Mouse (Mus musculus): ENCODE results near the gene Brd1. TPM values are rescaled to one million over a fixed set of nuclear protein-coding genes. Genes with fewer than 3 reads are reported as not detected.

Brd1 gene
- polyA plus RNA-seq, 1 experiment from 2014 or later, result 26.5 TPM

- H3K4me3 ChIP-seq, result no peak overlapping the region
- H3K36me3 ChIP-seq, result peaks cover 100% of the 10 kb centered on the region
- 92% methylated on average over 5 of the region's 5 CpGs for WGBS
- no peaks in the 10 kb centered on the region for H3K9me3 ChIP-seq (replicated peaks)
- H3K27ac ChIP-seq, result no peak overlapping the region
- no peak for DNase-seq (ENCODE audit: low spot score)
- H3K27me3 ChIP-seq (ENCODE audit: low read depth, poor library complexity, severe bottlenecking), result no peaks in the 10 kb centered on the region
- no peaks in the 10 kb centered on the region for H3K4me1 ChIP-seq
Measured at GRCm38 (mm10) chr15:88699508-88699907, 34.5 kb downstream of the Brd1 start.

- no peaks in the 10 kb centered on the region for H3K27me3 ChIP-seq (ENCODE audit: low read depth, poor library complexity, severe bottlenecking)
- no peak overlapping the region for H3K27ac ChIP-seq
- H3K9me3 ChIP-seq (replicated peaks), result no peaks in the 10 kb centered on the region
- H3K4me1 ChIP-seq, result no peaks in the 10 kb centered on the region
- WGBS, result 85% methylated on average over 5 of the region's 5 CpGs
- no peak overlapping the region for H3K4me3 ChIP-seq
- no peak for DNase-seq (ENCODE audit: low spot score)
- H3K36me3 ChIP-seq, result peaks cover 100% of the 10 kb centered on the region
Measured at GRCm38 (mm10) chr15:88697586-88697985, 36.4 kb downstream of the Brd1 start.

- H3K4me1 ChIP-seq, result no peaks in the 10 kb centered on the region
- H3K27ac ChIP-seq, result no peak overlapping the region
- H3K4me3 ChIP-seq, result no peak overlapping the region
- H3K9me3 ChIP-seq (replicated peaks), result no peaks in the 10 kb centered on the region
- 95% methylated on average over 7 of the region's 7 CpGs for WGBS
- no peaks in the 10 kb centered on the region for H3K27me3 ChIP-seq (ENCODE audit: low read depth, poor library complexity, severe bottlenecking)
- DNase-seq (ENCODE audit: low spot score), result no peak
- peaks cover 100% of the 10 kb centered on the region for H3K36me3 ChIP-seq
Measured at GRCm38 (mm10) chr15:88696055-88696454, 38.0 kb downstream of the Brd1 start.

GRCm38 (mm10) chr15:88694033-88694432, 40.0 kb downstream of the Brd1 start:
- no peak overlapping the region for H3K4me3 ChIP-seq
- DNase-seq (ENCODE audit: low spot score), result no peak
- H3K4me1 ChIP-seq, result no peaks in the 10 kb centered on the region
- H3K9me3 ChIP-seq (replicated peaks), result no peaks in the 10 kb centered on the region
- H3K36me3 ChIP-seq, result peaks cover 100% of the 10 kb centered on the region
- H3K27me3 ChIP-seq (ENCODE audit: low read depth, poor library complexity, severe bottlenecking), result no peaks in the 10 kb centered on the region
- 85% methylated on average over 5 of the region's 5 CpGs for WGBS
- no peak overlapping the region for H3K27ac ChIP-seq

- Histone ChIP-seq H3K9me3 (replicated peaks) (no peaks in the 10 kb centered on the region), H3K4me1 (no peaks in the 10 kb centered on the region), H3K27me3 (ENCODE audit: low read depth, poor library complexity, severe bottlenecking) (no peaks in the 10 kb centered on the region), H3K36me3 (peaks cover 100% of the 10 kb centered on the region), H3K4me3 (no peak overlapping the region), H3K27ac (no peak overlapping the region)
- no peak for DNase-seq (ENCODE audit: low spot score)
- WGBS, result 90% methylated on average over 9 of the region's 9 CpGs
Measured at GRCm38 (mm10) chr15:88692720-88693119, 41.3 kb downstream of the Brd1 start.

- H3K36me3 ChIP-seq, result peaks cover 100% of the 10 kb centered on the region
- WGBS, result 97% methylated on average over 12 of the region's 12 CpGs
- H3K27ac ChIP-seq, result no peak overlapping the region
- H3K9me3 ChIP-seq (replicated peaks), result no peaks in the 10 kb centered on the region
- no peaks in the 10 kb centered on the region for H3K4me1 ChIP-seq
- no peak for DNase-seq (ENCODE audit: low spot score)
- no peak overlapping the region for H3K4me3 ChIP-seq
- no peaks in the 10 kb centered on the region for H3K27me3 ChIP-seq (ENCODE audit: low read depth, poor library complexity, severe bottlenecking)
Measured at GRCm38 (mm10) chr15:88691129-88691528, 42.9 kb downstream of the Brd1 start.

GRCm38 (mm10) chr15:88688120-88688519, 45.9 kb downstream of the Brd1 start:
- Histone ChIP-seq H3K36me3 (peaks cover 91% of the 10 kb centered on the region), H3K27ac (no peak overlapping the region), H3K27me3 (ENCODE audit: low read depth, poor library complexity, severe bottlenecking) (no peaks in the 10 kb centered on the region), H3K4me3 (no peak overlapping the region), H3K4me1 (no peaks in the 10 kb centered on the region), H3K9me3 (replicated peaks) (no peaks in the 10 kb centered on the region)
- no peak for DNase-seq (ENCODE audit: low spot score)
- 91% methylated on average over 10 of the region's 10 CpGs for WGBS

- no peak for DNase-seq (ENCODE audit: low spot score)
- H3K9me3 ChIP-seq (replicated peaks), result no peaks in the 10 kb centered on the region
- no peaks in the 10 kb centered on the region for H3K4me1 ChIP-seq
- 92% methylated on average over 5 of the region's 5 CpGs for WGBS
- no peak overlapping the region for H3K4me3 ChIP-seq
- H3K27me3 ChIP-seq (ENCODE audit: low read depth, poor library complexity, severe bottlenecking), result no peaks in the 10 kb centered on the region
- peaks cover 80% of the 10 kb centered on the region for H3K36me3 ChIP-seq
- no peak overlapping the region for H3K27ac ChIP-seq
Measured at GRCm38 (mm10) chr15:88686725-88687124, 47.3 kb downstream of the Brd1 start.

GRCm38 (mm10) chr15:88684039-88684438, 50.0 kb downstream of the Brd1 start:
- DNase-seq (ENCODE audit: low spot score), result no peak
- Histone ChIP-seq H3K36me3 (peaks cover 53% of the 10 kb centered on the region), H3K27ac (no peak overlapping the region), H3K4me3 (no peak overlapping the region), H3K27me3 (ENCODE audit: low read depth, poor library complexity, severe bottlenecking) (no peaks in the 10 kb centered on the region), H3K4me1 (no peaks in the 10 kb centered on the region), H3K9me3 (replicated peaks) (no peaks in the 10 kb centered on the region)
- 94% methylated on average over 6 of the region's 6 CpGs for WGBS

- WGBS, result 89% methylated on average over 5 of the region's 5 CpGs
- no peak overlapping the region for H3K4me3 ChIP-seq
- no peaks in the 10 kb centered on the region for H3K27me3 ChIP-seq (ENCODE audit: low read depth, poor library complexity, severe bottlenecking)
- H3K4me1 ChIP-seq, result no peaks in the 10 kb centered on the region
- H3K27ac ChIP-seq, result no peak overlapping the region
- peaks cover 22% of the 10 kb centered on the region for H3K36me3 ChIP-seq
- no peaks in the 10 kb centered on the region for H3K9me3 ChIP-seq (replicated peaks)
- no peak for DNase-seq (ENCODE audit: low spot score)
Measured at GRCm38 (mm10) chr15:88680931-88681330, 53.1 kb downstream of the Brd1 start.

- H3K9me3 ChIP-seq (replicated peaks), result no peaks in the 10 kb centered on the region
- H3K27ac ChIP-seq, result no peak overlapping the region
- H3K27me3 ChIP-seq (ENCODE audit: low read depth, poor library complexity, severe bottlenecking), result no peaks in the 10 kb centered on the region
- DNase-seq (ENCODE audit: low spot score), result no peak
- 88% methylated on average over 5 of the region's 5 CpGs for WGBS
- no peaks in the 10 kb centered on the region for H3K4me1 ChIP-seq
- H3K4me3 ChIP-seq, result no peak overlapping the region
- no peaks in the 10 kb centered on the region for H3K36me3 ChIP-seq
Measured at GRCm38 (mm10) chr15:88677568-88677967, 56.5 kb downstream of the Brd1 start.

- Histone ChIP-seq H3K36me3 (no peaks in the 10 kb centered on the region), H3K27me3 (ENCODE audit: low read depth, poor library complexity, severe bottlenecking) (no peaks in the 10 kb centered on the region), H3K4me1 (no peaks in the 10 kb centered on the region), H3K27ac (no peak overlapping the region), H3K9me3 (replicated peaks) (no peaks in the 10 kb centered on the region), H3K4me3 (no peak overlapping the region)
- WGBS, result 86% methylated on average over 5 of the region's 5 CpGs
- DNase-seq (ENCODE audit: low spot score), result no peak
Measured at GRCm38 (mm10) chr15:88675998-88676397, 58.0 kb downstream of the Brd1 start.

- 86% methylated on average over 2 of the region's 2 CpGs for WGBS
- H3K27ac ChIP-seq, result no peak overlapping the region
- 0 out of 2 replicates have a peak, but pooled peaks cover under 1% of the 10 kb centered on the region for H3K27me3 ChIP-seq (ENCODE audit: low read depth, poor library complexity, severe bottlenecking)
- no peak overlapping the region for H3K4me3 ChIP-seq
- no peaks in the 10 kb centered on the region for H3K9me3 ChIP-seq (replicated peaks)
- no peaks in the 10 kb centered on the region for H3K36me3 ChIP-seq
- no peak for DNase-seq (ENCODE audit: low spot score)
- H3K4me1 ChIP-seq, result no peaks in the 10 kb centered on the region
Measured at GRCm38 (mm10) chr15:88668693-88669092, 65.3 kb downstream of the Brd1 start.

- WGBS, result 87% methylated on average over 3 of the region's 3 CpGs
- Histone ChIP-seq H3K36me3 (no peaks in the 10 kb centered on the region), H3K4me1 (peaks cover 4% of the 10 kb centered on the region), H3K9me3 (replicated peaks) (no peaks in the 10 kb centered on the region), H3K27me3 (ENCODE audit: low read depth, poor library complexity, severe bottlenecking) (peaks cover 10% of the 10 kb centered on the region), H3K27ac (no peak overlapping the region), H3K4me3 (no peak overlapping the region)
- DNase-seq (ENCODE audit: low spot score), result no peak
Measured at GRCm38 (mm10) chr15:88667653-88668052, 66.4 kb downstream of the Brd1 start.
